Mouse (Mus musculus): ENCODE data around the gene Tmem127. TPM values are rescaled to one million over a fixed set of nuclear protein-coding genes. Genes with fewer than 3 reads are reported as not detected.

The Tmem127 gene
- polyA plus RNA-seq (2014; fragmentation: Illumina TruSeq; extraction: RNeasy Lipid Tissue Mini Kit (QIAGEN cat#74804); ENCODE audit: low read depth, low replicate concordance), result 58.0 TPM

DNA sequence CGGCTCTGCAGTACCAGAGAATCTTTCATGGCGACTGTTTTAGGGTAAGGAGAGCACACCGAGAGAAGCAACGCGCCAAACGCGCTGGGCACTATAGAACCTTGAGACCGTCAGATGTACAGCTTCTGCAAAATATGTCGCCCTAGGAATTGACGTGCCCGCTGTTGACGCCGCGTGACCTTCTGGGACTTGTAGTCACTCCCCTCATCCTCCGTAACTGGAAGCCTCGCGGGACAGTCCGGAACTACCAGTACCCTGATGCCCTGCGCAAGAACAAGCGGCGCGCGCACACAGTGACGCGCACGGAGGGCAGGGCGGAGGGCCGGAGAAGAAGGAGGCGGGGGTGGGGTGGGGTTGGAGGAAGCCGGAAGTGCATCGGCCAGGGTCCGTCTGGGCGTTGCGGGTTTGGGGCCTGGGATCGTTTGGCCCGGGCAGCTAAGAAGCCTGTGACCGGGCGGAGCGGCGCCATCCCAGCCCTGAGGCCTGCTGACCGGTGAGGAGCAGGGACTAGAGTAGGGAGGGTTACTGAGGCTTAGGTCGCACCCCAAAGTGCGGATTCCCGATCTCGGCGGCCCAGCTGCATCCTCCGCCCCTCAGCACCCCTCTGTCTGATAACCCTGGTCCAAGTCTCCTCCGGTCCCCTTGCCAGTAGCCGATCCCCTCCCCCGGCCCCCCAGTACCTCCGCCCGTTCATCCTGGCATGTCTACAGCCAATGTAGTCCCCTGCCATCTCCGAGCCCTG, at the start of gene Tmem127, which contains the start of gene Ciao1:
TSS of gene Tmem127 (plus strand) at position 317 of the 742 bp plus-strand sequence.
TSS of gene Ciao1 (minus strand) at position 225 of the 742 bp plus-strand sequence.

DNA sequence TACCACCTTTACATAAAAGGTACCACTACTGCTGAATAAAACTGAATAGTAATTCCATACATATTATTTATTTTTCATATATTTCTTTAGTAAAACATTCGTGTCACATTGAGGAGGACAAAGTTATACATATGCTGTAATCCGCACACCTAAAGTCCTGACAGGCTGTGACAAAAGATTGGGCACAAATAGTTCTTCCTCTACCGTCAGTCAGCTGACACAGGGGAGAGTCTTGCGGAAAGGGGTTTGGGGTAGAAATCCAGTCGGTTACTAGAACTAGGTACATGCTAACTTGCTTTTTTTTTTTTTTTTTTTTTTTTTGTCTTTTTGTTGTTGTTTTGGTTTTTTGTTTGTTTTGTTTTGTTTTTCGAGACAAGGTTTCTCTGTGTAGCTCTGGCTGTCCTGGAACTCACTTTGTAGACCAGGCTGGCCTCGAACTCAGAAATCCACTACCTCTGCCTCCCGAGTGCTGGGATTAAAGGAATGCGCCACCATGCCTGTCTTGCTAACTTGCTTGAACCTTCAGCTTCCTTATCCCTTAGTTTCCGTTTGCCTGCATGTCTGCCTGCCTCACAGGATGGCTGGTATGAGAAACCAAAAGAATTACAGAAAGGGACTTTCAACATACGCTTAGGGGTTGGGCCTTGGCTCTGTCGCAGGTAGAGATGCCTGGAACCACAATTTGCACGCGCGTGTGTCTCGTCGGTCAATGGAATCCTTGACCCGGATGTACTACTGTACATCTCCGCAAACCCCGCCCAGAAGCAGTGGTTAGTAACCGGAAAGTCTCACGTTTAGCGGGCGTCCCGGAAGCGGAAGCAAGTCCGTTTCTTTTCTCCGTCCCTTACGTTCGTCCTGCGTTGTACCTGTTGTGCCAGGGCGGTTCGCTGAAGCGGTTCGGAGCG, 39.9 kb upstream of the Tmem127 start, which contains the start of the genes 1810024B03Rik and Snrnp200:
TSS of gene 1810024B03Rik (minus strand) at position 734 of the 905 bp plus-strand sequence.
TSS of gene Snrnp200 (plus strand) at position 840 of the 905 bp plus-strand sequence.

DNA sequence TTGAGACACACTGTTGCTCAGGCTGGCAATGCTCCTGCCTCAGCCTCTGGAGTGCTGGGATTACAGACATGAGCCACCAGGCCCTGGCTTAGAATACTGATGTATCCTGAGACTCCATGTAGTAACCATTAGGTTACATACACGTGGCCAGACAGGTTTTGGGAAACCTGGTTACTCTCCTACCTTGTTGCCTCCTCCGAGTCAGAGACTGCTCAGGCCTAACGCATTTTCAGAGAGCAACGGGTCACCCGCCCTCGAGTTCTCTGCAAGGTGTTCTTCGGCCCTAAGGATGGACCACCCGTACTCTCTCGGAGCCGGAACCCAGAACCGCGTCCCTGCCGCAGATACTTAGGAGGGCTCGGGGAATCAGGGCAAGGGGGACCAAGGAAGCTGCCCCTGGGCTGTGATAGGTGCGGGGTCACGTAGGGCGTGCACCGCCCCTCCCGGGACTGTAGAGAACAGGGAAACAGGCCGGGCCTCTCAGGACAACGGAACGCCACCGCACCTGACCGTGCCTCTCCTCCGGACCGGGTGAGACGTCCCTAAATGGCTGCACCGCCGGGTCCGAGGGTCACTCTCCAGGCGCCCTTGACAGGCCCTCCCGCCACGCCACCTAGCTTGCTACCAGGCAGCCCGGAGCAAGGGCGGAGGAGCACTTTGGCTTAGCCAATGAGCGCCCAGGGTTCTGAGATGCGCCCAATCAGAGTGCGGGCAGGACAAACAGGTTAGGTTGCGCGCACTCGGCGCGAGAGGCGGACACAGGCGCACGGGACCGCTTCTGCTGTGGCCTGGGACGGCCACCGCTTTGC, 22.0 kb downstream of the Tmem127 start, which contains the start of gene Stard7:
TSS of gene Stard7 (plus strand) at position 728 of the 809 bp plus-strand sequence.

Other genes with a start within 250 kb of the Tmem127 start
- 21.6 TPM for gene Ap4e1, start 239.2 kb upstream of the Tmem127 start, polyA plus RNA-seq (2014; fragmentation: Illumina TruSeq; extraction: RNeasy Lipid Tissue Mini Kit (QIAGEN cat#74804); ENCODE audit: low read depth, low replicate concordance)
- 21.2 TPM for gene Blvra, start 177.2 kb upstream of the Tmem127 start, polyA plus RNA-seq (2014; fragmentation: Illumina TruSeq; extraction: RNeasy Lipid Tissue Mini Kit (QIAGEN cat#74804); ENCODE audit: low read depth, low replicate concordance)
- 3.8 TPM for gene Ncaph, start 114.0 kb upstream of the Tmem127 start, polyA plus RNA-seq (2014; fragmentation: Illumina TruSeq; extraction: RNeasy Lipid Tissue Mini Kit (QIAGEN cat#74804); ENCODE audit: low read depth, low replicate concordance)
- 1.8 TPM for gene Itpripl1, start 104.5 kb upstream of the Tmem127 start, polyA plus RNA-seq (2014; fragmentation: Illumina TruSeq; extraction: RNeasy Lipid Tissue Mini Kit (QIAGEN cat#74804); ENCODE audit: low read depth, low replicate concordance)
- gene 1810024B03Rik, start 39.6 kb upstream of the Tmem127 start, polyA plus RNA-seq (2014; fragmentation: Illumina TruSeq; extraction: RNeasy Lipid Tissue Mini Kit (QIAGEN cat#74804); ENCODE audit: low read depth, low replicate concordance), result 1.6 TPM
- gene Snrnp200, start 39.5 kb upstream of the Tmem127 start, polyA plus RNA-seq (2014; fragmentation: Illumina TruSeq; extraction: RNeasy Lipid Tissue Mini Kit (QIAGEN cat#74804); ENCODE audit: low read depth, low replicate concordance), result 41.5 TPM
- 40.0 TPM for gene Ciao1, start 92 bp upstream of the Tmem127 start, polyA plus RNA-seq (2014; fragmentation: Illumina TruSeq; extraction: RNeasy Lipid Tissue Mini Kit (QIAGEN cat#74804); ENCODE audit: low read depth, low replicate concordance)
- 142 TPM for gene Stard7, start 22.3 kb downstream of the Tmem127 start, polyA plus RNA-seq (2014; fragmentation: Illumina TruSeq; extraction: RNeasy Lipid Tissue Mini Kit (QIAGEN cat#74804); ENCODE audit: low read depth, low replicate concordance)
- gene Dusp2, start 88.3 kb downstream of the Tmem127 start, polyA plus RNA-seq (2014; fragmentation: Illumina TruSeq; extraction: RNeasy Lipid Tissue Mini Kit (QIAGEN cat#74804); ENCODE audit: low read depth, low replicate concordance), result not detected
- not detected for gene Astl, start 90.7 kb downstream of the Tmem127 start, polyA plus RNA-seq (2014; fragmentation: Illumina TruSeq; extraction: RNeasy Lipid Tissue Mini Kit (QIAGEN cat#74804); ENCODE audit: low read depth, low replicate concordance)
- 0.23 TPM for gene Adra2b, start 115.3 kb downstream of the Tmem127 start, polyA plus RNA-seq (2014; fragmentation: Illumina TruSeq; extraction: RNeasy Lipid Tissue Mini Kit (QIAGEN cat#74804); ENCODE audit: low read depth, low replicate concordance)
- gene Gpat2, start 177.3 kb downstream of the Tmem127 start, polyA plus RNA-seq (2014; fragmentation: Illumina TruSeq; extraction: RNeasy Lipid Tissue Mini Kit (QIAGEN cat#74804); ENCODE audit: low read depth, low replicate concordance), result not detected
- gene Fahd2a, start 196.7 kb downstream of the Tmem127 start, polyA plus RNA-seq (2014; fragmentation: Illumina TruSeq; extraction: RNeasy Lipid Tissue Mini Kit (QIAGEN cat#74804); ENCODE audit: low read depth, low replicate concordance), result 23.4 TPM